Mouse (Mus musculus) spleen, adult 2 months (tissue): ENCODE results near the gene Slc35f3.

Source experiments
- CTCF ChIP-seq: fragments of 200-500 bp; IDR thresholded peaks from 2 replicates; pipeline ENCODE4 v1.5.1; 2011; ENCODE audit warnings: mild to moderate bottlenecking, inconsistent platforms; ENCODE audit not compliant: insufficient read depth, insufficient read length, insufficient replicate concordance; ENCODE audit errors: extremely low read depth
- POLR2A ChIP-seq: fragments of 200-500 bp; IDR thresholded peaks from 2 replicates; pipeline ENCODE4 v1.6.1; 2011; ENCODE audit warnings: low read depth, low read length, inconsistent platforms

- no peak for TF ChIP-seq CTCF
- TF ChIP-seq POLR2A: no peak
These were observed 61.7 kb downstream of the Slc35f3 start for GRCm38 (mm10) chr8:126360106-126360505.
